In genomic region chr8:126707300-126707902, GRCm38 (mm10) we compare ENCODE assay signal across 18 mouse cellular contexts.
DNase-seq lines count a peak whose midpoint lies in the region; ATAC-seq lines count a peak whose summit lies in the region.
"Had no signal": no experiment of that assay in that cellular context is flagged by ENCODE, and none has a peak within 500 bp of the region (broad histone marks: within the 10 kb centered on the region; RNA-seq: fewer than 3 reads in every experiment).

No protein-coding gene starts in this region.

- H3K9me3 ChIP-seq in limb, embryonic 12.5 days: no peaks in the 10 kb centered on the region
- no peaks in the 10 kb centered on the region for H3K9me3 ChIP-seq in limb, embryonic 10.5 days (replicated peaks)
- no peaks in the 10 kb centered on the region for H3K9me3 ChIP-seq in limb, embryonic 15.5 days
- H3K9me3 ChIP-seq: midbrain, embryonic 10.5 days; neural tube, embryonic 13.5 days had no signal

- 77% methylated on average over 5 of the region's 6 CpGs for WGBS in limb, embryonic 12.5 days
- WGBS in limb, embryonic 10.5 days: 81% methylated on average over 6 of the region's 6 CpGs
- 59% methylated on average over 6 of the region's 6 CpGs for WGBS in limb, embryonic 15.5 days

- H3K9ac ChIP-seq in limb, embryonic 12.5 days (replicated peaks): no peak overlapping the region
- H3K9ac ChIP-seq in limb, embryonic 15.5 days: no peak overlapping the region
- H3K9ac ChIP-seq: forebrain, postnatal 0 days; neural tube, embryonic 13.5 days had no signal

- DNase-seq in limb, embryonic 10.5 days (ENCODE audit: low spot score): no peak
- peak; percentile 36 for DNase-seq in MN1 (ENCODE audit: low spot score)
- DNase-seq in brain, adult 2 months (ENCODE audit: low read depth, low spot score): peak; percentile 58
- DNase-seq in thymus, postnatal 14 days: no peak
- no peak for DNase-seq in cerebellum, postnatal 10 days
- DNase-seq: adrenal gland, postnatal 25 days; cerebellum, adult 18-20 months; forebrain, postnatal 0 days; gastrocnemius, postnatal 25 days; heart, postnatal 36 days; kidney, adult 8-10 months; layer of hippocampus, adult 9-11 months; thymus, postnatal 36 days had no signal

- no peak overlapping the region for H3K4me3 ChIP-seq in limb, embryonic 12.5 days (replicated peaks)
- no peak overlapping the region for H3K4me3 ChIP-seq in limb, embryonic 10.5 days
- no peak overlapping the region for H3K4me3 ChIP-seq in limb, embryonic 15.5 days
- H3K4me3 ChIP-seq: midbrain, embryonic 10.5 days; neural tube, embryonic 13.5 days had no signal

- H3K4me1 ChIP-seq in limb, embryonic 12.5 days (replicated peaks): peaks cover 9% of the 10 kb centered on the region; the same call in 1 of the 2 replicates
- peaks cover 12% of the 10 kb centered on the region; the same call in 1 of the 2 replicates for H3K4me1 ChIP-seq in limb, embryonic 10.5 days
- H3K4me1 ChIP-seq in limb, embryonic 15.5 days: peaks cover 8% of the 10 kb centered on the region; the same call in 1 of the 2 replicates

- ATAC-seq in limb, embryonic 12.5 days (ENCODE audit: insufficient number of reproducible peaks, insufficient read depth, low FRiP score, low TSS enrichment, low read depth): no peak
- ATAC-seq in limb, embryonic 15.5 days (ENCODE audit: insufficient number of reproducible peaks, low FRiP score, low TSS enrichment, low read depth): no peak
- ATAC-seq: forebrain, postnatal 0 days had no signal

- H3K4me2 ChIP-seq in limb, embryonic 12.5 days: no peak overlapping the region
- no peak overlapping the region for H3K4me2 ChIP-seq in limb, embryonic 15.5 days
- H3K4me2 ChIP-seq: neural tube, embryonic 13.5 days had no signal

- no peaks in the 10 kb centered on the region for H3K36me3 ChIP-seq in limb, embryonic 12.5 days
- no peaks in the 10 kb centered on the region for H3K36me3 ChIP-seq in limb, embryonic 10.5 days
- no peaks in the 10 kb centered on the region for H3K36me3 ChIP-seq in limb, embryonic 15.5 days
- H3K36me3 ChIP-seq: midbrain, embryonic 10.5 days; neural tube, embryonic 13.5 days had no signal

- H3K27ac ChIP-seq in limb, embryonic 12.5 days: peak overlapping the region; percentile 53; the same call in 1 of the 2 replicates
- no peak overlapping the region for H3K27ac ChIP-seq in limb, embryonic 10.5 days
- H3K27ac ChIP-seq in limb, embryonic 15.5 days: peak overlapping the region; percentile 22; the same call in 1 of the 2 replicates
- H3K27ac ChIP-seq: midbrain, embryonic 10.5 days; neural tube, embryonic 13.5 days had no signal

- 0 out of 2 replicates have a peak, but pooled peaks cover 5% of the 10 kb centered on the region for H3K27me3 ChIP-seq in limb, embryonic 12.5 days
- H3K27me3 ChIP-seq in limb, embryonic 10.5 days (ENCODE audit: low read depth, poor library complexity, severe bottlenecking): no peaks in the 10 kb centered on the region; the same call in 1 of the 2 replicates
- H3K27me3 ChIP-seq in limb, embryonic 15.5 days: no peaks in the 10 kb centered on the region
- H3K27me3 ChIP-seq: CH12.LX; neural tube, embryonic 13.5 days had no signal

Comparison
In these comparisons a context has a peak if more than half of its experiments do, and no peak if none do; other contexts are left out.
1. DNase-seq: peak in MN1 (single experiment) and brain, adult 2 months (single experiment); none in limb, embryonic 10.5 days (single experiment), thymus, postnatal 14 days (single experiment) and cerebellum, postnatal 10 days (0 of 2).